Mouse (Mus musculus) heart, adult 2 months (tissue): ENCODE data around the gene Tmtc2.

Source experiments
- CTCF ChIP-seq: fragments of 200-600 bp; IDR thresholded peaks from 2 replicates; pipeline ENCODE4 v1.8.1; 2022; ENCODE audit warnings: antibody characterized with exemption, mild to moderate bottlenecking, moderate library complexity
- EP300 ChIP-seq: fragments of 200-500 bp; IDR thresholded peaks from 2 replicates; pipeline ENCODE4 v1.6.1; 2011; ENCODE audit warnings: low read depth, low read length, control low read depth; ENCODE audit not compliant: insufficient read depth
- POLR2A ChIP-seq: fragments of 200-500 bp; IDR thresholded peaks from 2 replicates; pipeline ENCODE4 v1.6.1; 2011; ENCODE audit warnings: mild to moderate bottlenecking, low read depth, low read length, control low read depth; ENCODE audit not compliant: insufficient read depth

DNA sequence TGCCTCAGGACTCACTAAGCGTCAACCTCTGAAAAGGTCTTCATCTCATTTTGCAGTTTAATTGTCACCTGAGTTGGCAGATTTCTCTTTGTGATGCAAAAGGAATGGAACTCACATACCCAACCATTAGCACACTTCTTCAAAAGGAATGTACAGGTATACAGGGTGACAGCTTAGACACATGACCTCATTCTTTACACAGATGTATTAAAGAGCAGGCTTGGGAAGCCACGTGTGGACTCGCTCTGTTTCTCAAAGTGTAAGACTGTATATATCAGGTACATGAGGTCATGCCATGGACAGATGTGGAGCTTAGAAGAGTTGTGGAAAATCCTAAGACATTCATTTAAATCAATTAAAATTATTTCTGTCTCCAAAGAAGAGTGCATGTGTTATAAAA, 286.7 kb downstream of the Tmtc2 start:
- TF ChIP-seq CTCF (no peak), POLR2A (no peak), EP300 (no peak)
